Mouse (Mus musculus): ENCODE results near the gene Srek1. TPM values are rescaled to one million over a fixed set of nuclear protein-coding genes. Genes with fewer than 3 reads are reported as not detected.

Srek1 gene
- total RNA-seq (2023) = 10 to 100 TPM; 46.2 to 65.6 TPM

GRCm38 (mm10) chr13:103774119-103774757 lies at the start of gene Srek1:
Gene Srek1, minus strand, starts transcription at chr13:103774608.

Other genes starting within 250 kb of the Srek1 start
- gene Erbin, start 145.9 kb upstream of the Srek1 start, total RNA-seq (2023) = 10 to 100 TPM; 67.3 to 73.5 TPM

Data from neutrophil, adult 59 days (primary cell).